Mouse (Mus musculus) myocyte (in vitro differentiated cells): ENCODE results near the gene Polr2f.

Experiments used
- CEBPB ChIP-seq: IDR thresholded peaks from 2 replicates; pipeline ENCODE4 v1.6.1; 2011; ENCODE audit warnings: mild to moderate bottlenecking, moderate library complexity; ENCODE audit not compliant: poor library complexity, insufficient read depth, severe bottlenecking
- MAX ChIP-seq: IDR thresholded peaks from one replicate; pipeline ENCODE4 v1.6.1; 2011; ENCODE audit warnings: low read depth, mild to moderate bottlenecking, control low read depth
- MYOD1 ChIP-seq, 3 experiments: IDR thresholded peaks; one replicate each; pipeline ENCODE4 v1.6.1; 2011; ENCODE audit warnings: control low read depth in 2 of 3, low read depth in 2 of 3, mild to moderate bottlenecking in 2 of 3, moderate library complexity in 1 of 3; ENCODE audit not compliant: insufficient read length in 2 of 3, control insufficient read depth in 1 of 3
- MYOG ChIP-seq, 3 experiments: IDR thresholded peaks; one replicate each; pipeline ENCODE4 v1.6.1; 2011; ENCODE audit warnings: control low read depth in 2 of 3, low read depth in 2 of 3, mild to moderate bottlenecking in 2 of 3; ENCODE audit not compliant: insufficient read length in 2 of 3, control insufficient read depth in 1 of 3, insufficient read depth in 1 of 3
- POLR2A ChIP-seq: IDR thresholded peaks from one replicate; pipeline ENCODE4 v1.6.1; 2011; ENCODE audit warnings: low read depth, mild to moderate bottlenecking, control low read depth, moderate library complexity; ENCODE audit not compliant: insufficient read length
- POLR2AphosphoS2 ChIP-seq: IDR thresholded peaks from one replicate; pipeline ENCODE4 v1.6.1; 2011; ENCODE audit warnings: low read depth, control low read depth; ENCODE audit not compliant: insufficient read length
- REST ChIP-seq: IDR thresholded peaks from one replicate; pipeline ENCODE4 v1.6.1; 2011; ENCODE audit warnings: mild to moderate bottlenecking, control low read depth, moderate library complexity; ENCODE audit not compliant: insufficient read depth, insufficient read length
- TCF12 ChIP-seq: IDR thresholded peaks from one replicate; pipeline ENCODE4 v1.6.1; 2011; ENCODE audit warnings: mild to moderate bottlenecking, control low read depth; ENCODE audit not compliant: poor library complexity, insufficient read depth, severe bottlenecking
- USF1 ChIP-seq: IDR thresholded peaks from one replicate; pipeline ENCODE4 v1.6.1; 2011; ENCODE audit warnings: low read depth, mild to moderate bottlenecking, control low read depth, moderate library complexity

GRCm38 (mm10) chr15:79199390-79199976, 58.7 kb downstream of the Polr2f start:
- TF ChIP-seq MAX (no peak), POLR2A (no peak), USF1 (no peak), MYOD1 (IDR thresholded peaks at IDR 0.05; ENCODE audit: control insufficient read depth in 1 of 3, insufficient read length in 2 of 3, low read depth in 2 of 3) (no peak), MYOG (IDR thresholded peaks at IDR 0.05; ENCODE audit: control insufficient read depth in 1 of 3, insufficient read depth in 1 of 3, insufficient read length in 2 of 3, low read depth in 2 of 3) (no peak), REST (no peak), TCF12 (no peak), POLR2AphosphoS2 (no peak), CEBPB (no peak)
